Mouse (Mus musculus): ENCODE data around the gene Ap5s1.

DNA sequence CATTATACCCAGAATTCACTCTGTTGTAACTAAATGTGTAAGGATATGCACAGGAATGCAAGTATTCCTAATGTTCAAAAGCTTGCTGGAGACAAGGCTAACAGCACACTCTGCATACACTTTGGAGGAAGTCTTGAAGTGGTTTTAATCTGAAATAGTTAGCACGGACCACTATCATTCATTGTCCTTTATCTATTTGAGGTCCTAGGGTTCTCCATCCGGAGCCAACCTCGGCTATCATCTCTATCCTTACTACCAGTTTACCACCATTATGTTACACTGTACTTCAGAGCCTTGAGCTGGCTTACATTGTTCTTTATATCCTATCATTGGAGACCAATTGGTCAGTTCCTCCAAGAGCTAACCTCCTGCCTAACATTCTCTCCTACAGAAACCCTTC lies 20.4 kb downstream of the Ap5s1 start:
- TF ChIP-seq JUND (conservative IDR thresholded peaks at IDR 0.05; ENCODE audit: low read depth, low read length) (no peak), MEF2A (IDR thresholded peaks at IDR 0.05; ENCODE audit: borderline replicate concordance, low read depth, low read length) (no peak), JUN (IDR thresholded peaks at IDR 0.05; ENCODE audit: insufficient read depth, low read depth, low read length) (no peak), CTCF (conservative IDR thresholded peaks at IDR 0.05 in 1 of 2, IDR thresholded peaks at IDR 0.05 in 1 of 2; ENCODE audit: low read depth in 2 of 2, low read length in 2 of 2) (no peak), POLR2A (IDR thresholded peaks at IDR 0.05; ENCODE audit: low read depth, low read length) (no peak), POLR2AphosphoS2 (IDR thresholded peaks at IDR 0.05; ENCODE audit: low read depth, low read length) (no peak), CHD2 (IDR thresholded peaks at IDR 0.05; ENCODE audit: low read length) (no peak)

Measured in CH12.LX (cell line).